Comparison of ENCODE assay signal across 19 mouse cellular contexts in genomic region chr17:10431849-10432524, GRCm38 (mm10).
"Had no signal": no experiment of that assay in that cellular context is flagged by ENCODE, and none has a peak within 500 bp of the region (broad histone marks: within the 10 kb centered on the region; RNA-seq: fewer than 3 reads in every experiment).

No protein-coding gene starts in this region.

- H3K27ac ChIP-seq: layer of hippocampus, adult 2 months; liver, embryonic 13.5 days; midbrain, embryonic 12.5 days; midbrain, embryonic 15.5 days; neural tube, embryonic 12.5 days; neural tube, embryonic 15.5 days; stomach, embryonic 15.5 days had no signal

- H3K4me1 ChIP-seq: liver, embryonic 13.5 days; midbrain, embryonic 12.5 days; midbrain, embryonic 15.5 days; neural tube, embryonic 12.5 days; stomach, embryonic 15.5 days had no signal

- DNase-seq: kidney, adult 9 months; kidney, postnatal 14 days; layer of hippocampus, adult 9-11 months; liver, embryonic 13.5 days; lung, adult 2 months; lung, postnatal 14 days; lung, postnatal 4 days; right cerebral cortex, adult 18-20 months; right cerebral cortex, postnatal 14 days; right cerebral cortex, postnatal 4 days; thymus, adult 2 months; thymus, postnatal 14 days; thymus, postnatal 4 days had no signal

- H3K27me3 ChIP-seq: liver, embryonic 13.5 days; midbrain, embryonic 12.5 days; midbrain, embryonic 15.5 days; neural tube, embryonic 12.5 days; neural tube, embryonic 15.5 days; stomach, embryonic 15.5 days had no signal

- H3K9me3 ChIP-seq: liver, embryonic 13.5 days; midbrain, embryonic 12.5 days; midbrain, embryonic 15.5 days; neural tube, embryonic 12.5 days; neural tube, embryonic 15.5 days; stomach, embryonic 15.5 days had no signal

- H3K4me3 ChIP-seq: layer of hippocampus, adult 2 months; liver, embryonic 13.5 days; midbrain, embryonic 12.5 days; midbrain, embryonic 15.5 days; neural tube, embryonic 12.5 days; neural tube, embryonic 15.5 days; stomach, embryonic 15.5 days had no signal

- H3K36me3 ChIP-seq: liver, embryonic 13.5 days; midbrain, embryonic 12.5 days; midbrain, embryonic 15.5 days; neural tube, embryonic 12.5 days; neural tube, embryonic 15.5 days; stomach, embryonic 15.5 days had no signal
